Mouse (Mus musculus): Measurements from ENCODE around the gene Sgpl1.
"Not testable (repeated sequence)": the region's sequence is repeated elsewhere in the genome, so short reads cannot be mapped to it uniquely, and the experiment has no call there.

Gene Sgpl1

GRCm38 (mm10) chr10:61155611-61156010 is 8.1 kb upstream of the Sgpl1 start:
- DNase-seq (ENCODE audit: low spot score in 2 of 2): no peak

GRCm38 (mm10) chr10:61152131-61152530 is 4.6 kb upstream of the Sgpl1 start:
- no peak for DNase-seq (ENCODE audit: low spot score in 2 of 2)

GRCm38 (mm10) chr10:61150616-61151015 is 3.1 kb upstream of the Sgpl1 start:
- peak; percentile 43 to 52 for DNase-seq (ENCODE audit: low spot score in 2 of 2)

- no peak for DNase-seq (ENCODE audit: low spot score in 2 of 2)
These were observed 2.0 kb upstream of the Sgpl1 start for GRCm38 (mm10) chr10:61149476-61149875.

- DNase-seq (ENCODE audit: low spot score in 2 of 2): no peak
These were observed 721 bp downstream of the Sgpl1 start for GRCm38 (mm10) chr10:61146807-61147156.

- DNase-seq (ENCODE audit: low spot score in 2 of 2): peak; percentile 39 to 49
These were observed 1.2 kb downstream of the Sgpl1 start for GRCm38 (mm10) chr10:61146119-61146806.

GRCm38 (mm10) chr10:61145766-61146118 is 1.8 kb downstream of the Sgpl1 start:
- no peak for DNase-seq (ENCODE audit: low spot score in 2 of 2)

- DNase-seq (ENCODE audit: low spot score in 2 of 2): no peak
These were observed 4.2 kb downstream of the Sgpl1 start for GRCm38 (mm10) chr10:61143343-61143742.

GRCm38 (mm10) chr10:61137567-61137966 is 9.9 kb downstream of the Sgpl1 start:
- no peak for DNase-seq (ENCODE audit: low spot score in 2 of 2)

- DNase-seq (ENCODE audit: low spot score in 2 of 2): no peak
These were observed 12.2 kb downstream of the Sgpl1 start for GRCm38 (mm10) chr10:61135226-61135839.

GRCm38 (mm10) chr10:61134041-61134440 is 13.5 kb downstream of the Sgpl1 start:
- DNase-seq (ENCODE audit: low spot score in 2 of 2): no peak

- peak in 1 of 2 experiments; percentile 11 for DNase-seq (ENCODE audit: low spot score in 2 of 2)
These were observed 16.5 kb downstream of the Sgpl1 start for GRCm38 (mm10) chr10:61130959-61131358.

- no peak for DNase-seq (ENCODE audit: low spot score in 2 of 2)
These were observed 18.7 kb downstream of the Sgpl1 start for GRCm38 (mm10) chr10:61128701-61129365.

- no peak for DNase-seq (ENCODE audit: low spot score in 2 of 2)
These were observed 23.0 kb downstream of the Sgpl1 start for GRCm38 (mm10) chr10:61124462-61124861.

GRCm38 (mm10) chr10:61123276-61123913 is 24.1 kb downstream of the Sgpl1 start:
- no peak for DNase-seq (ENCODE audit: low spot score in 2 of 2)

- DNase-seq (ENCODE audit: low spot score in 2 of 2): not testable (repeated sequence)
These were observed 25.8 kb downstream of the Sgpl1 start for GRCm38 (mm10) chr10:61121732-61122131.

GRCm38 (mm10) chr10:61114246-61114720 is 33.2 kb downstream of the Sgpl1 start:
- DNase-seq (ENCODE audit: low spot score in 2 of 2): no peak

- DNase-seq (ENCODE audit: low spot score in 2 of 2): no peak
These were observed 43.9 kb downstream of the Sgpl1 start for GRCm38 (mm10) chr10:61103564-61104114.

- DNase-seq (ENCODE audit: low spot score in 2 of 2): no peak
These were observed 55.6 kb downstream of the Sgpl1 start for GRCm38 (mm10) chr10:61091866-61092265.

GRCm38 (mm10) chr10:61089170-61090142 is 58.0 kb downstream of the Sgpl1 start, which contains the start of gene Pcbd1:
Gene Pcbd1 (plus strand): TSS chr10:61089331.
- peak; percentile 25 to 48 for DNase-seq (ENCODE audit: low spot score in 2 of 2)

- DNase-seq (ENCODE audit: low spot score in 2 of 2): no peak
These were observed 59.0 kb downstream of the Sgpl1 start for GRCm38 (mm10) chr10:61088468-61088867.
